Mouse (Mus musculus) embryo, embryonic 11 days (tissue): ENCODE data around the gene Olfr1320.
"Not testable (repeated sequence)": the region's sequence is repeated elsewhere in the genome, so short reads cannot be mapped to it uniquely, and the experiment has no call there.

ENCODE experiments used
- DNase-seq: peaks from one replicate; pipeline ENCODE4 v3.0.0-alpha.2; 2015

The Olfr1320 gene

GRCm38 (mm10) chrX:49672033-49672432 lies at the start of gene Olfr1320:
Gene Olfr1320, plus strand, starts transcription at chrX:49672333.
- DNase-seq = no peak

GRCm38 (mm10) chrX:49627566-49627965 lies 44.6 kb upstream of the Olfr1320 start:
- DNase-seq = no peak

- DNase-seq = no peak
These were observed 40.9 kb upstream of the Olfr1320 start for GRCm38 (mm10) chrX:49631195-49631594.

DNA sequence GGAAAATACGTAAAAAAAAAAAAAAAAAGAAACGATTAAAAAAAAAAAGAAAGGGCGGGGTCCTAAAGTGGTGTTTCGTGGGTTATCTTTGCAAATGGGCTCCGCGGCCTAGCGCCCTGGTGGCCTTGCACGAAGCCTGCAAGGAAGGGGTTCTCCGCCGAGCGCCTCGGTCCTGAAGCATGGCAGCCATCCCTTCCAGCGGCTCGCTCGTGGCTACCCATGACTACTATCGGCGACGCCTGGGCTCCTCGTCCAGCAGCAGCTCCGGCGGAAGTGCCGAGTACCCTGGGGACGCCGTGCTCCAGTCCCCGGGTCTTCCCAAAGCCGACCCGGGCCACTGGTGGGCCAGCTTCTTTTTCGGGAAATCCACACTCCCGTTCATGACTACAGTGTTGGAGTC lies 11.4 kb upstream of the Olfr1320 start:
- DNase-seq = not testable (repeated sequence)
